Mouse (Mus musculus) myocyte (in vitro differentiated cells): ENCODE results near the gene C77080.

Experiments
- CEBPB ChIP-seq: IDR thresholded peaks from 2 replicates; pipeline ENCODE4 v1.6.1; 2011; ENCODE audit warnings: mild to moderate bottlenecking, moderate library complexity; ENCODE audit not compliant: poor library complexity, insufficient read depth, severe bottlenecking
- E2F4 ChIP-seq: IDR thresholded peaks from one replicate; pipeline ENCODE4 v1.6.1; 2011; ENCODE audit warnings: mild to moderate bottlenecking, control low read depth, moderate library complexity; ENCODE audit not compliant: insufficient read depth
- MYOD1 ChIP-seq, 3 experiments: IDR thresholded peaks; one replicate each; pipeline ENCODE4 v1.6.1; 2011; ENCODE audit warnings: control low read depth in 2 of 3, low read depth in 2 of 3, mild to moderate bottlenecking in 2 of 3, moderate library complexity in 1 of 3; ENCODE audit not compliant: insufficient read length in 2 of 3, control insufficient read depth in 1 of 3
- MYOG ChIP-seq, 3 experiments: IDR thresholded peaks; one replicate each; pipeline ENCODE4 v1.6.1; 2011; ENCODE audit warnings: control low read depth in 2 of 3, low read depth in 2 of 3, mild to moderate bottlenecking in 2 of 3; ENCODE audit not compliant: insufficient read length in 2 of 3, control insufficient read depth in 1 of 3, insufficient read depth in 1 of 3
- POLR2A ChIP-seq: IDR thresholded peaks from one replicate; pipeline ENCODE4 v1.6.1; 2011; ENCODE audit warnings: low read depth, mild to moderate bottlenecking, control low read depth, moderate library complexity; ENCODE audit not compliant: insufficient read length
- POLR2AphosphoS2 ChIP-seq: IDR thresholded peaks from one replicate; pipeline ENCODE4 v1.6.1; 2011; ENCODE audit warnings: low read depth, control low read depth; ENCODE audit not compliant: insufficient read length
- SRF ChIP-seq: IDR thresholded peaks from one replicate; pipeline ENCODE4 v1.6.1; 2011; ENCODE audit warnings: low read depth; ENCODE audit not compliant: control insufficient read depth, insufficient read length
- USF1 ChIP-seq: IDR thresholded peaks from one replicate; pipeline ENCODE4 v1.6.1; 2011; ENCODE audit warnings: low read depth, mild to moderate bottlenecking, control low read depth, moderate library complexity

GRCm38 (mm10) chr4:129236236-129236813, 24.9 kb downstream of the C77080 start:
- no peak for TF ChIP-seq POLR2A
- TF ChIP-seq POLR2AphosphoS2 = no peak
- TF ChIP-seq SRF = no peak
- no peak for TF ChIP-seq MYOD1 (IDR thresholded peaks at IDR 0.05; ENCODE audit: control insufficient read depth in 1 of 3, insufficient read length in 2 of 3, low read depth in 2 of 3)
- no peak for TF ChIP-seq E2F4
- no peak for TF ChIP-seq CEBPB
- TF ChIP-seq USF1 = no peak
- TF ChIP-seq MYOG (IDR thresholded peaks at IDR 0.05; ENCODE audit: control insufficient read depth in 1 of 3, insufficient read depth in 1 of 3, insufficient read length in 2 of 3, low read depth in 2 of 3) = no peak
